Mouse (Mus musculus) ES-Bruce4 (cell line): ENCODE results near the gene Dedd2.

Experiments
- CTCF ChIP-seq: IDR thresholded peaks from one replicate; pipeline ENCODE4 v1.8.1; 2011; ENCODE audit warnings: low read depth, low read length
- EP300 ChIP-seq: IDR thresholded peaks from 2 replicates; pipeline ENCODE4 v1.6.1; 2011; ENCODE audit warnings: low read depth, low read length; ENCODE audit not compliant: insufficient read depth

DNA sequence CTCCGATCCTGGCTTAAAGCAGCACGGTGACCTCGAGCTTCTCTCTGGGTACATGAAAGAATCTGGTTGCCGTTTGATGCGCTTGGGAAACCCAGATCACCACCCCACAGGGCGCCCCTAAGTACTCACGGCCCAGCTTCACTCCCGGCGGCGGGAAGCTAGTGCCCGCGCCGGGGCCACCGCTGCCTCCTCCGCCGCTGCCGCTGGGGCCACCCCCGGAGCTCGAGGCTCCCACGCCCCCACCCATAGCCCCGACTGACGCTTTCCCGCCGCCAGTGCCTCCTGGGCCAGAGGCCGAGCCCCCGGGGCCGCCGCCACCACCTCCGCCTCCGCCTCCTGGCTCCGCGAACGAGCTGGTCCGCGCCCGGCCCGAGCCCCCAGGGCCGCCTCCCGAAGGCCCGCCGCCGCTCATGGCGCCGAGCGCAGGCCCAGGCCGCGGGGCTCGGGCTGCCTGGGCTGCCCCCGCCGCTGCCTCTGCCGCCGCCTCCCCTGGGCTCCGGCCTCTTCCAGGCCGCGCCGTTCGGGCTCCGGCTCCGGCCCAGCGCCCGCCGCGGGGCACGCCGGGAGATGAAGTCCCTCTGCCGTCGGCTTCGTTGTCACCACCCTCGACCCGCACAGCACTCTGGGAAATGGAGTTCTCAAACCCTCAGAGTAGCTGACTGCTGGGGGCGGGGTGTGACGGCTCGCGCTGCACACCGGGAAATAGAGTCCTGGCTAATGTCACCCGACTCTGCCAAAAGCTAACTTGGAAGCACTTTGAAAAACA is 17.0 kb upstream of the Dedd2 start, which contains the start of gene Gsk3a:
- no peak for TF ChIP-seq CTCF
- TF ChIP-seq EP300: no peak
